Mouse (Mus musculus): ENCODE data around the gene Wdr74. TPM values are rescaled to one million over a fixed set of nuclear protein-coding genes. Genes with fewer than 3 reads are reported as not detected.

Gene Wdr74
- polyA plus RNA-seq, 1 experiment from 2014 or later = 86.3 TPM

DNA sequence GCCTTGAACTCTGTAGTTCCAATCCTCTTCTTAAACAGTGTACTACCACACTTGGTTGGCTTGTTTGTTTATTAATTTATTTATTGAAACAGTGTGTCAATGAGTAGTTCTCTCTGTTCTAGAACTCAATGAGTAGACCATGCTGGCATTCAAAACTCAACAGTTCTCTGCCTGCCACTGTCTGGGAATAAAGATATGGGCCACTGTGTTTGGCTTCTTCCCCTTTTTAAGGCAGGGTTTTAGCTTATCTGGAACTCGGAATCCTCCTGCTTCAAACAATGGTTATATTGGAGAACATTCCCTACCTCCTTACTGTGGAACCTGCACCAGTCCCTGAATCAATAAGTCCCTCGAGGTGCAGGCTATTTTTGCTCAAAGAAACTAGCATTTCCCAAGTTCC is 23.3 kb downstream of the Wdr74 start:
- Histone ChIP-seq H3K9ac (no peak overlapping the region), H3K27me3 (no peaks in the 10 kb centered on the region), H3K4me2 (peak overlapping the region; percentile 66; the same call in 1 of the 2 replicates), H3K9me3 (no peaks in the 10 kb centered on the region), H3K4me3 (0 out of 2 replicates have a peak overlapping the region, but pooled peaks have one; percentile 67), H3K4me1 (peaks cover 20% of the 10 kb centered on the region), H3K27ac (no peak overlapping the region), H3K36me3 (peaks cover 29% of the 10 kb centered on the region)
- WGBS = 84% methylated on average over 2 of the region's 2 CpGs
- no peak for ATAC-seq (ENCODE audit: borderline replicate concordance, extremely low read depth, low FRiP score, low TSS enrichment)

GRCm38 (mm10) chr19:8760757-8761156 is 25.1 kb downstream of the Wdr74 start:
- Histone ChIP-seq H3K4me2 (no peak overlapping the region), H3K4me3 (no peak overlapping the region), H3K4me1 (peaks cover 15% of the 10 kb centered on the region), H3K36me3 (peaks cover 34% of the 10 kb centered on the region), H3K27me3 (no peaks in the 10 kb centered on the region), H3K27ac (no peak overlapping the region), H3K9ac (no peak overlapping the region), H3K9me3 (no peaks in the 10 kb centered on the region)
- 91% methylated on average over 2 of the region's 2 CpGs for WGBS
- no peak for ATAC-seq (ENCODE audit: borderline replicate concordance, extremely low read depth, low FRiP score, low TSS enrichment)

- H3K36me3 ChIP-seq = peaks cover 59% of the 10 kb centered on the region
- H3K27me3 ChIP-seq = no peaks in the 10 kb centered on the region
- peaks cover 8% of the 10 kb centered on the region for H3K4me1 ChIP-seq
- H3K4me3 ChIP-seq = no peak overlapping the region
- H3K9ac ChIP-seq = no peak overlapping the region
- WGBS = 89% methylated on average over 4 of the region's 4 CpGs
- no peak overlapping the region for H3K27ac ChIP-seq
- H3K4me2 ChIP-seq = no peak overlapping the region
- ATAC-seq (ENCODE audit: borderline replicate concordance, extremely low read depth, low FRiP score, low TSS enrichment) = no peak
- no peaks in the 10 kb centered on the region for H3K9me3 ChIP-seq
These were observed 27.6 kb downstream of the Wdr74 start for GRCm38 (mm10) chr19:8763276-8763675.

DNA sequence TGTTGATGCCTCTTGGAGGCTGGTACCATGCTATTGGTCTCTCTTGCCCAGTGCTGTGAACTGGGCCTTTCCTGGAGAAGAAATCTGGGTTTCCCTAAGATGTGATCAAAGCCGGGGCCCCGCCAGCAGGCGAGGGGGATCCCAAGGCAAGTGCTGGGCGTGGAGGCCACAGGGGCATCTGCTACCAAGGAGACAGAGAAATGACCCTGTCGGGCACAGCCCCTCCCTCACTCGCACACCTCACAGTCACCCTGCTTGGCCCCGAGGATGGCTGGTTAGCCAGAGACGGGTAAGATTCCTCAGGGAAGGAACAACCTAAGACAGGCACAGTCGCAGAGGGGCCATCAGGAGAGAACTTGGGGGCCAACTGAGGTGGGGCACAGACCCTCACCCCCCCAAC is 29.9 kb downstream of the Wdr74 start:
- H3K4me2 ChIP-seq = no peak overlapping the region
- no peak overlapping the region for H3K4me3 ChIP-seq
- peaks cover 78% of the 10 kb centered on the region for H3K36me3 ChIP-seq
- no peaks in the 10 kb centered on the region for H3K9me3 ChIP-seq
- no peak overlapping the region for H3K9ac ChIP-seq
- no peak overlapping the region for H3K27ac ChIP-seq
- ATAC-seq (ENCODE audit: borderline replicate concordance, extremely low read depth, low FRiP score, low TSS enrichment) = no peak
- WGBS = 96% methylated on average over 9 of the region's 9 CpGs
- H3K4me1 ChIP-seq = peaks cover 4% of the 10 kb centered on the region; the same call in 1 of the 2 replicates
- no peaks in the 10 kb centered on the region for H3K27me3 ChIP-seq

DNA sequence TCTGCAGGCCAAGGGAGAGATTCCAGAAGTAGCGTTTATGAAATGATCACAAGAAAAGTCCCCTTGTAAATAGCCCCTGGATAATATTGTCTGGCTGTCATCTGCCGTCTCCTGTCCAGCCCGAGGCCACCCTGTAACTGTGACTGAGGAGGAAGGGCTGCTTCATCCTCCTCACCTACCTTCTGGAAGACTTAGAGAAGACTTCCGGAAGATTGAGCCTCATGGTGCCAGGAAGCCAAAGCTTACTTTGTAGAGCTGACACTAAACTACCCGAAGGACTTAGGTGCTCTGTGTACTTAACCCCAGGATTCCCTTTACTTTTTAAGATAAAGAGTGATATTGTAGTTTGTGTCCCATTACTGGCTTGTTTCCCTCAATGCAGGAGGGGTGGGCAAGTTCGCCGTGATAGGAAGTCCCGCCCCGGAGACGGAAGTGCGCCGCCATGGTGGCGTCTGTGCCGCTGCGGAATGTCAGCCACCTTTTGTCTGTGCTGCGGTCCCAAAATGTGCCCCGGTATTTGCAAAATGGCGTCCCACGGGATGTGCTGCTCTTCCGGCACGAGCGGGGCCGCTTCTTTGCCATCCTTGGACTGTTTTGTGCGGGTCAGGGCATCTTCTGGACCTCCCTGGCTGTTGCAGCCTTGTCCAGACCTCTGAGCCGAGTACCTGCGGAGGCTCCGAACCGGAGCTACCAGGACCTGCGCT is 35.1 kb downstream of the Wdr74 start, which contains the start of gene Tmem223:
Tmem223 (plus strand) TSS at position 430 of the 704 bp plus-strand sequence.
- Histone ChIP-seq H3K36me3 (peaks cover 52% of the 10 kb centered on the region), H3K27me3 (no peaks in the 10 kb centered on the region), H3K9ac (peak within 1 kb of the TSS; percentile 95), H3K27ac (peak within 1 kb of the TSS; percentile 89), H3K4me1 (peaks cover 31% of the 10 kb centered on the region), H3K4me2 (peak within 1 kb of the TSS; percentile 59), H3K4me3 (peak within 1 kb of the TSS; percentile 84), H3K9me3 (no peaks in the 10 kb centered on the region)
- peak; percentile 44; the same call in 1 of the 2 replicates for ATAC-seq (ENCODE audit: borderline replicate concordance, extremely low read depth, low FRiP score, low TSS enrichment)
- 19% methylated on average over 29 of the region's 29 CpGs for WGBS

- peak overlapping the region; percentile 87 for H3K4me2 ChIP-seq
- no peak for ATAC-seq (ENCODE audit: borderline replicate concordance, extremely low read depth, low FRiP score, low TSS enrichment)
- no peaks in the 10 kb centered on the region for H3K9me3 ChIP-seq
- 65% methylated on average over 5 of the region's 5 CpGs for WGBS
- peak overlapping the region; percentile 67 for H3K4me3 ChIP-seq
- peaks cover 32% of the 10 kb centered on the region for H3K4me1 ChIP-seq
- H3K36me3 ChIP-seq = peaks cover 32% of the 10 kb centered on the region
- peak overlapping the region; percentile 99; the same call in 1 of the 2 replicates for H3K27ac ChIP-seq
- H3K27me3 ChIP-seq = no peaks in the 10 kb centered on the region
- peak overlapping the region; percentile 93 for H3K9ac ChIP-seq
These were observed 37.4 kb downstream of the Wdr74 start for GRCm38 (mm10) chr19:8772996-8773395.

- peak overlapping the region; percentile 87 for H3K4me2 ChIP-seq
- H3K4me1 ChIP-seq = peaks cover 32% of the 10 kb centered on the region
- no peaks in the 10 kb centered on the region for H3K27me3 ChIP-seq
- H3K27ac ChIP-seq = peak overlapping the region; percentile 99
- no peak for ATAC-seq (ENCODE audit: borderline replicate concordance, extremely low read depth, low FRiP score, low TSS enrichment)
- H3K9me3 ChIP-seq = no peaks in the 10 kb centered on the region
- 42% methylated on average over 6 of the region's 6 CpGs for WGBS
- H3K9ac ChIP-seq = peak overlapping the region; percentile 93
- peaks cover 30% of the 10 kb centered on the region for H3K36me3 ChIP-seq
- peak overlapping the region; percentile 67 for H3K4me3 ChIP-seq
These were observed 37.8 kb downstream of the Wdr74 start for GRCm38 (mm10) chr19:8773409-8773808.

DNA sequence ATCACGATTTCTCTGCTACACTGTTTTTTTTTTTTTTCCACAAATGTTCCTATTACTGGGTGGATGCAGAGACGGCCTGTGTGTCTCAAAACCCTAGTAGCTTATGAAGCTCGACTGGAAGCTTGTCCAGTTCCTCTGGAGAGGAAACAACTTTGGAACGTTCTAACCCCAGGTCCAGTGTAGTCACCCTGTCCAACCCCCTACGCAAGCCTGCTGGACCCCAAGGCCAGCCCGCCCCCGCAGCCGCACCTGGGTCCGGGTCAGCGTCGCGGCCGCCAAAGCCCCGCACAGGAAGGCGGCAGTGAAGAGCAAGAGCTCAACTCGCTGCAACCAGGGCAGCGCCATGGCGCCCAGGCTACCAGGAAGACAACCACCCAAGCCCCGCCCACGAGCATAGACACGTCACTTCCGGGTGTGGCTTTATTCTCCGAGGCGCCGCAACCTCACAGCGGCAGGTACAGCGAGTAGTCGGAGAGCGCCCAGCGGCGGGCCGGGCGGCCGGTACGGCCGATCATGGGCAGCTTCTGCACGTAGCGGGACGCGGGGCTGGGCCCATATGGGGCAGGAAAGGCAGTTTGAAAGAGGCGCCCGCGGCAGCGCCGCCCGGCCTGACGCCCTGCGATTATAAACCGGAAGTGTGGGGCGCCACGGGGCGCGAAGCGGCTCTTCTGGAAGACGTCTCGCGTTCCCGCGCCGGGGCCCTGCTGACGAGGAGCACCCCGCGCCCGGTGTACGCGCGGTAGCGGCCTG is 38.6 kb downstream of the Wdr74 start, which contains the start of gene Tmem179b:
Tmem179b (minus strand) TSS at position 382 of the 750 bp plus-strand sequence.
- Histone ChIP-seq H3K4me3 (peak within 1 kb of the TSS; percentile 67), H3K36me3 (peaks cover 26% of the 10 kb centered on the region), H3K27me3 (no peaks in the 10 kb centered on the region), H3K27ac (peak within 1 kb of the TSS; percentile 99), H3K4me1 (peaks cover 32% of the 10 kb centered on the region), H3K9me3 (no peaks in the 10 kb centered on the region), H3K4me2 (peak within 1 kb of the TSS; percentile 87), H3K9ac (peak within 1 kb of the TSS; percentile 93)
- ATAC-seq (ENCODE audit: borderline replicate concordance, extremely low read depth, low FRiP score, low TSS enrichment) = peak; percentile 92
- WGBS = under 1% methylated on average over 63 of the region's 68 CpGs

DNA sequence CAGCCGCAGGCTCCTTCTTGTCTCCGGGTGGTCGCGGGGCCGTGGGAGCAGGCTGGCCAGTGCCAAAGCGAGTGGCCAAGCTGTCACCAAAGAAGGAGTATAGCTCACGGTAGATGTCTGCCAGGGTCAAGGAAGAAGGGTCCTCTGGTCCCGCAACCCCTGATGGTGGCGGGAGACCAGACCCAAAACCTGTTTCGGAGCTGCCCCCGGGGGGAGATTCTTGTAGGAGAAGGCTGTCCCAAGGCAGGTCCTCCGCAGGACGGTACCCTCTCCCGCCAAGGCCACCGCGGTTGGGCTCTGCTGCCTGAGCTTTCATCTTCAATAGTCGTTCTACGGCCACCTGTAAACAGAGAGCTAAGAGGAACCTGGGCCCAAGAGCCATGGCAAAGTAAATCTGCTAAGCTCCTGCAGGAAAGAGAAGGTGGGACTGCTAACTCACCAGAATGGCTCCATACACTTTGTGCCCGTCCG is 39.4 kb downstream of the Wdr74 start:
- Histone ChIP-seq H3K9ac (peak overlapping the region; percentile 93), H3K4me2 (peak overlapping the region; percentile 87), H3K27me3 (no peaks in the 10 kb centered on the region), H3K4me3 (peak overlapping the region; percentile 67), H3K9me3 (no peaks in the 10 kb centered on the region), H3K4me1 (peaks cover 32% of the 10 kb centered on the region), H3K27ac (peak overlapping the region; percentile 99), H3K36me3 (peaks cover 23% of the 10 kb centered on the region)
- 4% methylated on average over 20 of the region's 20 CpGs for WGBS
- ATAC-seq (ENCODE audit: borderline replicate concordance, extremely low read depth, low FRiP score, low TSS enrichment) = no peak; the same call in 1 of the 2 replicates

DNA sequence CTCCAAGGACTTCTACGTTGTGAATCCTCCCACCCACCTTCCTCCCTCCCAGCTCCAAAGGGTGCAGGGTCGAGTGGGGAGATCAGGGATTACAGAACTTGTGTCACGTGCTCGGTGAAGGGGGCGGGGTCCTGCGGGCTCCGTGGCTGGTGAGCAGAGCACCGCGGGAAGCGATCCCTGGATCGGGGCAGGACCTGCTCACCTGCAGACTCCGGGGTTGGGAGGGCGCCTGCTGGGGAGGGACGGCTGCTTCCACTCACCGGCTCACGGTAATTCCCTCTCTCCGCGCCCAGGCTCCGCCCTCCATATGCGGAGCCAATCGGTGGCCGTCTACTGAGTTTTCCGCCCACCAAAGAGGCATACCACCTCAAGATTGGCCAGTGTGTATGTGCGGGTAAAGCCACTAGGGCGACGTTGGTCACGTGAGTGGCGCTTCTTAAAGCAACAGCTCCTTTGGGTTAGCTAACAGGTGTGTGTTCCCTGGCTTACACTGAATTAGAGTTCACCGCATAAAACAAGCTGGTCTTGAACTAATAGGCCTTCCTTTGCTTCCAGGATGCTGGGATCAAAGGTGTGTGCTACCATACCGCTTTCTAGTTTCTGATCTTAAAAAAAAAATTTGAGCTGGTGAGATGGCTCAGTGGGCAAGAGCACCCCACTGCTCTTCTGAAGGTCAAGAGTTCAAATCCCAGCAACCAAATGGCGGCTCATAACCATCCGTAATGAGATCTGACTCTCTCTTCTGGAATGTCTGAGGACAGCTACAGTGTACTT is 50.6 kb downstream of the Wdr74 start, which contains the start of gene Taf6l:
Taf6l (minus strand) TSS at position 410 of the 774 bp plus-strand sequence.
- WGBS = under 1% methylated on average over 32 of the region's 32 CpGs
- peak; percentile 99 for ATAC-seq (ENCODE audit: borderline replicate concordance, extremely low read depth, low FRiP score, low TSS enrichment)
- Histone ChIP-seq H3K4me1 (peaks cover 7% of the 10 kb centered on the region; the same call in 1 of the 2 replicates), H3K9ac (peak within 1 kb of the TSS; percentile 66), H3K36me3 (peaks cover 24% of the 10 kb centered on the region), H3K27ac (peak within 1 kb of the TSS; percentile 87), H3K9me3 (no peaks in the 10 kb centered on the region), H3K27me3 (no peaks in the 10 kb centered on the region), H3K4me3 (peak within 1 kb of the TSS; percentile 73), H3K4me2 (peak within 1 kb of the TSS; percentile 66)

DNA sequence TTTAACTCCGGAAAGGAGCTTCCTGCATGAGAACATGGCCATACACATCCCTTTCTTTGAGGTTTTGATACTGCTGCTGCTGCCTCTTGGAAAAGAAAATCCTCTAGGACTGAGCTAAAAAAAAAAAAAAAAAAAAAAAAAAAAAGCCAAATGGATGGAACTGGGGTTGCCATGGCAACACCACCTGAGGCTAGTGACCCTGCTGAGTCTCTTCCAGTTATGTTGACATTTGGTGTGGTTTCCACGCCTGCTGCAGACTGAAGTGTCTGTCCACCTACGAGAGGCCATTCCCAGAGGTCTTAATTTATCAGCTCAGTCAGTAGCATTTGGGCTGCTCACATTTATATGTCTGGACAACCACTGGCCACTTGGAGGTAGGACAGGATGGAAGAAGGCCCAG is 52.9 kb downstream of the Wdr74 start:
- H3K4me3 ChIP-seq = no peak overlapping the region
- H3K9me3 ChIP-seq = no peaks in the 10 kb centered on the region
- H3K36me3 ChIP-seq = peaks cover 15% of the 10 kb centered on the region
- no peak for ATAC-seq (ENCODE audit: borderline replicate concordance, extremely low read depth, low FRiP score, low TSS enrichment)
- no peak overlapping the region for H3K4me2 ChIP-seq
- peaks cover 7% of the 10 kb centered on the region; the same call in 1 of the 2 replicates for H3K4me1 ChIP-seq
- H3K9ac ChIP-seq = no peak overlapping the region
- H3K27me3 ChIP-seq = no peaks in the 10 kb centered on the region
- H3K27ac ChIP-seq = no peak overlapping the region
- WGBS = 21% methylated on average over 3 of the region's 3 CpGs
